Mouse (Mus musculus): ENCODE results near the gene Rhof.

The Rhof gene

GRCm38 (mm10) chr5:123135471-123136360, 3.2 kb upstream of the Rhof start:
- peak; percentile 27 for DNase-seq (ENCODE audit: low read depth, low spot score)

- DNase-seq (ENCODE audit: low read depth, low spot score), result no peak
Observed at GRCm38 (mm10) chr5:123134875-123135382, 2.4 kb upstream of the Rhof start.

GRCm38 (mm10) chr5:123134186-123134874, 1.8 kb upstream of the Rhof start:
- DNase-seq (ENCODE audit: low read depth, low spot score), result peak; percentile 31

- DNase-seq (ENCODE audit: low read depth, low spot score), result peak; percentile 72
Observed at GRCm38 (mm10) chr5:123133784-123134143, 1.3 kb upstream of the Rhof start.

GRCm38 (mm10) chr5:123133083-123133783, 741 bp upstream of the Rhof start:
- peak; percentile 91 for DNase-seq (ENCODE audit: low read depth, low spot score)

GRCm38 (mm10) chr5:123130814-123131148, 1.7 kb downstream of the Rhof start:
- peak; percentile 61 for DNase-seq (ENCODE audit: low read depth, low spot score)

GRCm38 (mm10) chr5:123130030-123130813, 2.3 kb downstream of the Rhof start:
- DNase-seq (ENCODE audit: low read depth, low spot score), result peak; percentile 28

- no peak for DNase-seq (ENCODE audit: low read depth, low spot score)
Observed at GRCm38 (mm10) chr5:123129170-123129757, 3.2 kb downstream of the Rhof start.

- DNase-seq (ENCODE audit: low read depth, low spot score), result peak; percentile 94
Observed at GRCm38 (mm10) chr5:123128426-123129169, 3.9 kb downstream of the Rhof start.

- DNase-seq (ENCODE audit: low read depth, low spot score), result peak; percentile 51
Observed at GRCm38 (mm10) chr5:123127031-123127430, 5.5 kb downstream of the Rhof start.

GRCm38 (mm10) chr5:123125638-123126406, 6.7 kb downstream of the Rhof start:
- DNase-seq (ENCODE audit: low read depth, low spot score), result peak; percentile 82

- peak; percentile 31 for DNase-seq (ENCODE audit: low read depth, low spot score)
Observed at GRCm38 (mm10) chr5:123125105-123125504, 7.4 kb downstream of the Rhof start.

GRCm38 (mm10) chr5:123122181-123122580, 10.3 kb downstream of the Rhof start:
- DNase-seq (ENCODE audit: low read depth, low spot score), result peak; percentile 45

GRCm38 (mm10) chr5:123120624-123121215, 11.8 kb downstream of the Rhof start:
- no peak for DNase-seq (ENCODE audit: low read depth, low spot score)

- no peak for DNase-seq (ENCODE audit: low read depth, low spot score)
Observed at GRCm38 (mm10) chr5:123118826-123119225, 13.7 kb downstream of the Rhof start.

- no peak for DNase-seq (ENCODE audit: low read depth, low spot score)
Observed at GRCm38 (mm10) chr5:123117773-123118172, 14.7 kb downstream of the Rhof start.

- peak; percentile 76 for DNase-seq (ENCODE audit: low read depth, low spot score)
Observed at GRCm38 (mm10) chr5:123117257-123117656, 15.2 kb downstream of the Rhof start.

GRCm38 (mm10) chr5:123116080-123116479, 16.4 kb downstream of the Rhof start:
- DNase-seq (ENCODE audit: low read depth, low spot score), result no peak

GRCm38 (mm10) chr5:123114924-123115323, 17.6 kb downstream of the Rhof start:
- peak; percentile 18 for DNase-seq (ENCODE audit: low read depth, low spot score)

Measured in CD4-positive helper T cell, adult 2 months (primary cell).